Mouse (Mus musculus) lung, embryonic 14.5 days (tissue): Measurements from ENCODE around the gene Hoxd12. TPM values are rescaled to one million over a fixed set of nuclear protein-coding genes. Genes with fewer than 3 reads are reported as not detected.

ENCODE experiments used
- ATAC-seq: fragments of 200-750 bp; cut with Nextera tagmentation; 2 replicates; pipeline ENCODE4 v1.8.0; 2017; ENCODE audit warnings: mild to moderate bottlenecking, moderate TSS enrichment, moderate library complexity; ENCODE audit not compliant: insufficient read depth
- DNase-seq: peaks from one replicate; pipeline ENCODE4 v3.0.0-alpha.2; 2015
- H3K27ac ChIP-seq: fragments of 300-500 bp; sonication (generic); 2 replicates; pipeline ENCODE4 v1.5.1; 2014; ENCODE audit warnings: low read depth, mild to moderate bottlenecking, moderate library complexity
- H3K27me3 ChIP-seq: fragments of 300-500 bp; sonication (generic); 2 replicates; pipeline ENCODE4 v1.6.1; 2014; ENCODE audit warnings: low read length, control low read depth; ENCODE audit not compliant: insufficient read depth
- H3K36me3 ChIP-seq: fragments of 300-500 bp; sonication (generic); 2 replicates; pipeline ENCODE4 v1.6.1; 2014; ENCODE audit warnings: control low read depth; ENCODE audit not compliant: insufficient read depth
- H3K4me1 ChIP-seq: fragments of 300-500 bp; sonication (generic); 2 replicates; pipeline ENCODE4 v1.6.1; 2014; ENCODE audit warnings: antibody characterized with exemption, control low read depth; ENCODE audit not compliant: insufficient read depth
- H3K4me2 ChIP-seq: fragments of 300-500 bp; sonication (generic); 2 replicates; pipeline ENCODE4 v1.6.1; 2014; ENCODE audit warnings: mild to moderate bottlenecking
- H3K4me3 ChIP-seq: fragments of 300-500 bp; sonication (generic); 2 replicates; pipeline ENCODE4 v1.5.1; 2014; ENCODE audit warnings: low read depth, low read length
- H3K9ac ChIP-seq: fragments of 300-500 bp; sonication (generic); 2 replicates; pipeline ENCODE4 v1.6.1; 2014
- H3K9me3 ChIP-seq: fragments of 300-500 bp; sonication (generic); 2 replicates; pipeline ENCODE4 v1.6.1; 2016; ENCODE audit warnings: low read depth, low read length, control low read depth
- CTCF ChIP-seq: IDR thresholded peaks from 2 replicates; pipeline ENCODE4 v1.5.1; 2016; ENCODE audit warnings: antibody characterized with exemption, low read depth
- WGBS: fragments of 180-500 bp; shearing (Covaris S2); extraction: QIAGEN DNeasy Blood & Tissue Kit; methylation state at CpG from one replicate; pipeline ENCODE4 v1.1.7; 2014; 5-methylcytosine and 5-hydroxymethylcytosine counted together
- polyA plus RNA-seq: library from polyadenylated mRNA; unstranded; fragments of >200 nt; fragmentation: Nextera tagmentation; extraction: Ambion mirVana; gene quantifications from 2 replicates; pipeline ENCODE4 v1.2.1, GENCODE M21; 2014

Hoxd12 gene
- polyA plus RNA-seq, 1 experiment from 2014 or later: not detected

DNA sequence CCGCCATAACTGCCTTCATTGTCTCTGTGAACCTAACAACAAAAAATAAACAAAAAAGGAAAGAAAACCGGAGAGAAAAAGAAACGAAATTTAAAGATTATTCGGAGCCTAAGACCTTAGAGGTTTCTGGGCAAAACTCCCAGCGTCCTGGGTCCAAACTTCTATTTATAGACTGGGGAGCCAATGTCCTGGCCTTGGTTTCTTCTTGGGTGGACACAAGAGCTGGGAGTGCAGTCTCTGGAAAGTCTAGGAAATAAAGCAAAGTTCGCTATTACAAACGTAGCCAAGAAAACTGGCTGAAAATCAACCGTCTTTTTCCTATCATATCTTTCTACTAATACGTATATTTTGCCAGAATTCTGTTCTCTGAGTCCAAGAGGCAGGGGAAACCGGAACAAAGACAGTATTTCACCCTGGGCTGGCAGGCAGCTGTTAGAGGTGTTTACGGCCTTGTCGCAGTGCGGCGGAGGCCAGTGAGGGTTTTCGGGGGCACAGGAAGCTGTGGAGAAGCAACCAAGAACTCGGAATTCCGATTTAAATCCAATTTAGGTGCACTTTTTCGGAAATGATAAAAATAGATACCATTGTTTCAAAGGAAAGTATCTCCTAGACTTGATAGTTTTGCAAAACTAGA is 39.5 kb downstream of the Hoxd12 start:
- WGBS: 5% methylated on average over 18 of the region's 18 CpGs
- Histone ChIP-seq H3K27me3 (peaks cover 96% of the 10 kb centered on the region), H3K9me3 (no peaks in the 10 kb centered on the region), H3K36me3 (no peaks in the 10 kb centered on the region), H3K9ac (no peak overlapping the region), H3K4me3 (no peak overlapping the region), H3K4me2 (no peak overlapping the region), H3K4me1 (no peaks in the 10 kb centered on the region), H3K27ac (no peak overlapping the region)
- DNase-seq (no peak), ATAC-seq (no peak)
- no peak for TF ChIP-seq CTCF

- no peak for TF ChIP-seq CTCF
- WGBS: 1% methylated on average over 14 of the region's 14 CpGs
- no peaks in the 10 kb centered on the region for H3K36me3 ChIP-seq
- no peaks in the 10 kb centered on the region for H3K4me1 ChIP-seq
- H3K9ac ChIP-seq: no peak overlapping the region
- no peak overlapping the region for H3K27ac ChIP-seq
- H3K9me3 ChIP-seq: no peaks in the 10 kb centered on the region
- H3K4me3 ChIP-seq: no peak overlapping the region
- H3K4me2 ChIP-seq: no peak overlapping the region
- no peak; the same call in 1 of the 2 replicates for ATAC-seq
- no peak for DNase-seq
- peaks cover 96% of the 10 kb centered on the region for H3K27me3 ChIP-seq
Measured at GRCm38 (mm10) chr2:74714881-74715280, 40.1 kb downstream of the Hoxd12 start.

DNA sequence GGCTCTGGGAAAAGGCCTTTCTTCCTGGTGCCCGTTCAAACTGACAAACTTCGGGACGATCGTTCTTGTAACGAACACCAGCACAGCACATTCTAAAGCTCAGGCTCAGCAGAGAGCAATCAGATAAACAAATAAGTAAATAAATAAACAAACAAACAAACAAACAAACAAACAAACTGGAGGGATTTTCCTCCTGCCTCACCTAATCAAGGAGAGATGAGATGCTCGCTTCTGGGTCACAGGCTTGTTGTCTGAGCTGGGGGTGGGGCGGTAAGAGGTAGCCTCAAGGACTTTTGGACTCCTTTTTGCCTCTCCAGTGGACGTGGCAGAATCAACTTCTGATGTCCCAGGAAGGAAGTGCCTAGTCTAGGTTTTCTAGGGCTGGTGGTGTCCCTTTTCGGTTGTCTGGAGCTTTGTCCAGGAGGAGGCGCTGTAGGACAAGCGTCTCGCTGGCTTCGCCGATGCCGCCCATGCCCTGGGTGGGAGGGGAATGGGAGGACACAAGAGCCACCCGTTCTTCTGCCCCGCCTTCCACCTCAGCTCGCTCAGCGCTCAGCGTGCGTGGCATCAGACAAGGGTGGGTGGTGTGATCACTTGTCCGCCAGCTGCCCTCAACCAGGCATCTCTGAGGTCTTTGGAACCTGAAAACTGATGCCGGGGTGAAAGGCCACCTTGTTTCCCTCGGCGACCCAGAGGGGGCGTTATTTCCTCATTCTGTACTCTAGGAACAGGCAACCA is 40.9 kb downstream of the Hoxd12 start:
- WGBS: 5% methylated on average over 26 of the region's 26 CpGs
- Histone ChIP-seq H3K9me3 (no peaks in the 10 kb centered on the region), H3K4me3 (peak overlapping the region; percentile 21; the same call in 1 of the 2 replicates), H3K4me2 (peak overlapping the region; percentile 56), H3K27me3 (peaks cover 96% of the 10 kb centered on the region), H3K9ac (no peak overlapping the region), H3K4me1 (no peaks in the 10 kb centered on the region), H3K27ac (no peak overlapping the region), H3K36me3 (no peaks in the 10 kb centered on the region)
- TF ChIP-seq CTCF: peak; percentile 94
- ATAC-seq: peak; percentile 81
- peak; percentile 96 for DNase-seq

GRCm38 (mm10) chr2:74720384-74720783 is 45.6 kb downstream of the Hoxd12 start:
- Histone ChIP-seq H3K9ac (no peak overlapping the region), H3K36me3 (no peaks in the 10 kb centered on the region), H3K9me3 (no peaks in the 10 kb centered on the region), H3K27me3 (peaks cover 96% of the 10 kb centered on the region), H3K4me1 (no peaks in the 10 kb centered on the region), H3K27ac (no peak overlapping the region), H3K4me2 (no peak overlapping the region), H3K4me3 (no peak overlapping the region)
- 16% methylated on average over 2 of the region's 2 CpGs for WGBS
- ATAC-seq: no peak
- TF ChIP-seq CTCF: no peak
- no peak for DNase-seq

DNA sequence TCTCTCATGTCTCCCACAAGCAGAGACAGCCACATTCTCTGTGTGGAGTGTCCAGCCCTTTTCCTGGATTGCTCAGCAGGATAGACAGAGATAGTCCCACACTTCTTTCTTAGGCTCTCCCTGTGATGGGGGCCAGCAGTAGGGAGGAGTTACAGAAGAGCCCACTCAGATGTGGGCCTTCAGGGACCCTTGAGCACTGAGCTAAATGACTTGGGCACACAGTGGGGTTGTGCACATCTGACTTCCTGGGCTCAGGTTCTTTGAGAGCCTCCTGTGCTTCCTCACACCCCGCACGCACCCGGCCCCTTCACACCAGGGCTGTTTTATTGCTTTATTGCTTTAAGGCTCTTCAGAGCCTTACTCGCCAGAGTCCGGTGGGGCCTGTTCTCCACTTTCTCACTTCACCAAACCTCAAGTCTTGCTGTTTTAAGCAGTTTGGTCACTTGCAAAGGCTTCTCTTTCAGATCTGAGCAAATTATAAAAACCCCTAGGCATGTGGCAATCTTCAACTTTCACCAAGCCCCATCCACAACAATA is 46.2 kb downstream of the Hoxd12 start:
- no peak overlapping the region for H3K27ac ChIP-seq
- WGBS: 13% methylated on average over 5 of the region's 5 CpGs
- ATAC-seq: no peak
- H3K36me3 ChIP-seq: no peaks in the 10 kb centered on the region
- TF ChIP-seq CTCF: no peak
- peaks cover 96% of the 10 kb centered on the region for H3K27me3 ChIP-seq
- DNase-seq: no peak
- H3K4me1 ChIP-seq: no peaks in the 10 kb centered on the region
- no peak overlapping the region for H3K4me3 ChIP-seq
- H3K4me2 ChIP-seq: no peak overlapping the region
- no peak overlapping the region for H3K9ac ChIP-seq
- H3K9me3 ChIP-seq: no peaks in the 10 kb centered on the region

GRCm38 (mm10) chr2:74721882-74722281 is 47.1 kb downstream of the Hoxd12 start:
- Histone ChIP-seq H3K27ac (no peak overlapping the region), H3K27me3 (peaks cover 96% of the 10 kb centered on the region), H3K4me1 (no peaks in the 10 kb centered on the region), H3K9me3 (no peaks in the 10 kb centered on the region), H3K4me3 (no peak overlapping the region), H3K9ac (no peak overlapping the region), H3K4me2 (no peak overlapping the region), H3K36me3 (no peaks in the 10 kb centered on the region)
- DNase-seq (no peak), ATAC-seq (no peak)
- no peak for TF ChIP-seq CTCF
- WGBS: 12% methylated on average over 6 of the region's 6 CpGs

GRCm38 (mm10) chr2:74722949-74723348 is 48.1 kb downstream of the Hoxd12 start:
- Histone ChIP-seq H3K4me1 (no peaks in the 10 kb centered on the region), H3K9ac (no peak overlapping the region), H3K36me3 (no peaks in the 10 kb centered on the region), H3K27ac (no peak overlapping the region), H3K9me3 (no peaks in the 10 kb centered on the region), H3K27me3 (peaks cover 96% of the 10 kb centered on the region), H3K4me3 (no peak overlapping the region), H3K4me2 (no peak overlapping the region)
- ATAC-seq: no peak
- no peak for DNase-seq
- TF ChIP-seq CTCF: no peak
- 10% methylated on average over 8 of the region's 8 CpGs for WGBS
